Mouse (Mus musculus) right cerebral cortex, postnatal 4 days (tissue): Measurements from ENCODE around the gene Pphln1.
"Not testable (repeated sequence)": the region's sequence is repeated elsewhere in the genome, so short reads cannot be mapped to it uniquely, and the experiment has no call there.

Experiments
- DNase-seq: peaks from one replicate; pipeline ENCODE4 v3.0.0-alpha.2; 2022

Gene Pphln1

GRCm38 (mm10) chr15:93397826-93398698, at the start of gene Pphln1, which contains the start of gene Zcrb1:
Gene Pphln1, plus strand, starts transcription at chr15:93398350.
Gene Zcrb1, minus strand, starts transcription at chr15:93398334.
- peak; percentile 81 for DNase-seq

GRCm38 (mm10) chr15:93358346-93359095, 39.6 kb upstream of the Pphln1 start:
- DNase-seq, result no peak

- no peak for DNase-seq
Observed at GRCm38 (mm10) chr15:93365561-93365960, 32.6 kb upstream of the Pphln1 start.

GRCm38 (mm10) chr15:93368558-93368957, 29.6 kb upstream of the Pphln1 start:
- DNase-seq, result no peak

- DNase-seq, result no peak
Observed at GRCm38 (mm10) chr15:93371838-93372237, 26.3 kb upstream of the Pphln1 start.

GRCm38 (mm10) chr15:93372525-93373119, 25.5 kb upstream of the Pphln1 start:
- DNase-seq, result not testable (repeated sequence)

GRCm38 (mm10) chr15:93375696-93376095, 22.5 kb upstream of the Pphln1 start:
- DNase-seq, result no peak

- DNase-seq, result no peak
Observed at GRCm38 (mm10) chr15:93379177-93379576, 19.0 kb upstream of the Pphln1 start.

- no peak for DNase-seq
Observed at GRCm38 (mm10) chr15:93381337-93381736, 16.8 kb upstream of the Pphln1 start.

GRCm38 (mm10) chr15:93397269-93397668, 881 bp upstream of the Pphln1 start:
- no peak for DNase-seq

GRCm38 (mm10) chr15:93398699-93399540, 770 bp downstream of the Pphln1 start:
- peak; percentile 5 for DNase-seq

- DNase-seq, result no peak
Observed at GRCm38 (mm10) chr15:93401446-93401845, 3.3 kb downstream of the Pphln1 start.

- no peak for DNase-seq
Observed at GRCm38 (mm10) chr15:93402730-93403129, 4.6 kb downstream of the Pphln1 start.

GRCm38 (mm10) chr15:93404849-93405248, 6.7 kb downstream of the Pphln1 start:
- DNase-seq, result no peak

- DNase-seq, result no peak
Observed at GRCm38 (mm10) chr15:93405446-93405986, 7.4 kb downstream of the Pphln1 start.

- no peak for DNase-seq
Observed at GRCm38 (mm10) chr15:93406492-93406891, 8.3 kb downstream of the Pphln1 start.

- DNase-seq, result no peak
Observed at GRCm38 (mm10) chr15:93412445-93412844, 14.3 kb downstream of the Pphln1 start.

GRCm38 (mm10) chr15:93414456-93414855, 16.3 kb downstream of the Pphln1 start:
- no peak for DNase-seq

- no peak for DNase-seq
Observed at GRCm38 (mm10) chr15:93416300-93416699, 18.1 kb downstream of the Pphln1 start.

GRCm38 (mm10) chr15:93420596-93420995, 22.4 kb downstream of the Pphln1 start:
- no peak for DNase-seq

- no peak for DNase-seq
Observed at GRCm38 (mm10) chr15:93422537-93422936, 24.4 kb downstream of the Pphln1 start.

GRCm38 (mm10) chr15:93433811-93434210, 35.7 kb downstream of the Pphln1 start:
- DNase-seq, result no peak
